Mouse (Mus musculus): ENCODE measurements at regions not wholly inside any gene's neighbourhood (a gene's known extent, or its start where the extent isn't known, plus 50 kb on each side); places are given as distances from the start of the nearest gene placed in this dataset.
A peak's percentile ranks its signal among the peaks of the same experiment; 100 is the strongest.

DNA sequence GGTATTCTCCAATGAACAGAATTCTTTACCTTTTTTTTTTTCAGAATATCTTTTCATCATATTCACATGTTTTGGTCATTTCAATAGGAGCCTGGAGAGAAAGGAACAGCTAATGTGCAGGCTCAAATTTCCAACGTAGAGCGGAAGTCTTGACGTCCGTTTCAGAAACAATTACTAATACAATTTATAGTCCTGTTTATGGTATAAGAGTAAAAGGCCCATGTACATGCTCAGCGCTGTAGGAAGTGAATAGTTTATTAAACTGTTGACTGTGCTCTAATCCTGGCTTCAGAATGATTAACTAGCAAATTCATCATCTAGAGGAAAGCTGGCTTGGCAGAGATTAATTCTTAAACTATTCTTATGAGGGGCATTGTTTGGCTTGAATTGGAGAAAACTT, 142.1 kb downstream of the Pik3r1 start:
- no peak for DNase-seq
- intact Hi-C loops (cut with DNase I) = no loop called here

DNA sequence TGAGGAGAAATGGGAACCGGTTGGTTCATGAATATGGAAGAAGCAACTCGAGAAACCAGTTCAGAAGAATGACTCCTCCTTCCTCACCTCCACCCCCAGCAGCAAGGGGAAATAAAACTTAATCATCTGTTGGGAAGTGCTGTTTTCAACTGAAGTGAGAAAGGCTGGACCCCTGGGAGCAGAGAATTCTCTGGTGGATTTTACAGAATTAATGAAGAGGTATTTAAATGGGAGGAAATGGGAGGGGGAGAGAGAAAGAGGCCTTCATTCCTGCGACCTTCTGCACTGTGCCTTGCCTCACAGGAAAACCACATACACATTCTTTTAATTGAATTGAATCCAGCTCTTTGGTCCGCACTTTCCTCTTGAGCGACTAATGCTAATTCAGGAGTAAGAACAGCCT, 143.8 kb downstream of the Pik3r1 start:
- DNase-seq = no peak
- intact Hi-C loops (cut with DNase I) = no loop called here

DNA sequence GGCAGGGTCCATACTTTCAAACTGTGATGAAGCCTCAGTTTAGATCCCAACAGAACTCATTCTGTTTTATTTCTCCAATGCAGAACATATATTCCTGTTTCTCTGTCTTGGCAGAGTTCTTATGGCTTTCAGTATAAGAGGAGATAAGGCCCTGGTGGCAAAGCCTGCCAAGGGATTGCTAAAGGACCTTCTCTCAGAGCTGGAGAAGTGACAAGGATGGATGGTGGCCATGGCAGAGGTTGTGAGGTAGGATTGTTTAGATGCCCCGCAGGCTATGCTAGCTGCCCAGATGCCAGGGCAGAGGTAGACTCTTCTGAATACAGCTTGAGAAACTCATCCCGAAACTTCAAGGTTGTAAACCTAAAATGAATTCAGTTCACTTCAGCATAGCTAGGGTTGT, 145.4 kb downstream of the Pik3r1 start:
- DNase-seq = no peak
- intact Hi-C loops (cut with DNase I) = no loop called here

DNA sequence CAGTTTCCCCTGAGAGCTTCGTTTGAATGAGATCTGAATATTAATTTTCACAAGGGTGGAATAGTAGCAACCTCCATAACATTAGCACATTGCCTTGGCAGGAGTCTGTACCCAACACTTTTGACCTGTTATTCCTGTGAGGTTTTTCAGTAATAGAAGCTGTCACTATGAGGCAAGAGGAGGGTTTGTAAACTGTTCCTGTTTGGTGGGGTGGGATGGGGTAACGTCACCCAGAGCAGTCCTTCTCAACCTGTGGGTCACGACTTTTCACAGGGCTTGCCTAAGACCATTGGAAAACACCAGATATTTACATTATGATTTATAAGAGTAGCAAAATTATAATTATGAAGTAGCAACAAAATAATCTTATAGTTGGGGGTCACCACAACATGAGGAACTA, 147.4 kb downstream of the Pik3r1 start:
- no peak for DNase-seq
- intact Hi-C loops (cut with DNase I) = no loop called here

DNA sequence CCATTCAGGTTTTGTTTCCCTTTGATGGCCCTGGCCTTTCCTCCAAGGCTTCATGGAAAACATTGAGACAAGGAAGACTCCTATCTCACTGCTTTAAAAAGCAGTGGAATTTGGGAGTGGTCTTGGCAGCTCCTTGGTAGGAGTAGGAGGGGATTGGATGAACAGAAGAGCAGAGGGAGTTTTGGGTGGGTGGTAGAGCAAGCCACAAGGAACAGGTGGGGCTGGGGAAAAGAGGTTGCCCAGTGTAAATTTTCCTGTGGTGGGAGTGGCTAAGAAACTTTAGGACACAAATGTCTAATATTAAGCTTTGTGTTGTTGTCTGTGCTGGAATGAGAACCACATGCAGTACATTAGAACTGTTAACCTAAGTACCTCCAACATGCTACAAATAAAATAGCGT, 148.9 kb downstream of the Pik3r1 start:
- DNase-seq = no peak
- intact Hi-C loops (cut with DNase I) = no loop called here

DNA sequence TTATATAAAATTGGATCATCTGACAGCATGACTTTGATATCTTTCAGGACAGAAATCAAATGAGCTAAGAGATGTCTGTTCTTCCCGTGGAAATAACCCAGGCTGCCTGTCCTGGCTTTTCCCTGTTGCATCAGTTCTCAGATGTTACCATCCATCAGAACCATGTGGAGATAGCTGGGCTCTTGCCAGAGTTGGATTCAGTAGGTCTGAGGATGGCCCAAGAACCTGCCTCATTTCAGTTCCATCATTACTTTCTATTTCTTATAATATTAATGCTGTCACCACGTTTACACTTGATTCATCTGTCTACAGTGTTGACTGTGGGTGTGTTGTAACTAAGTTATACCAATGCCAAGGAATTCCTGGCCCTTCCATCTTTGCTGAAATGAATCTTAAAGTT, 155.2 kb downstream of the Pik3r1 start:
- intact Hi-C loops (cut with DNase I) = no loop called here
- DNase-seq = peak in 1 of 2 experiments; percentile 14

DNA sequence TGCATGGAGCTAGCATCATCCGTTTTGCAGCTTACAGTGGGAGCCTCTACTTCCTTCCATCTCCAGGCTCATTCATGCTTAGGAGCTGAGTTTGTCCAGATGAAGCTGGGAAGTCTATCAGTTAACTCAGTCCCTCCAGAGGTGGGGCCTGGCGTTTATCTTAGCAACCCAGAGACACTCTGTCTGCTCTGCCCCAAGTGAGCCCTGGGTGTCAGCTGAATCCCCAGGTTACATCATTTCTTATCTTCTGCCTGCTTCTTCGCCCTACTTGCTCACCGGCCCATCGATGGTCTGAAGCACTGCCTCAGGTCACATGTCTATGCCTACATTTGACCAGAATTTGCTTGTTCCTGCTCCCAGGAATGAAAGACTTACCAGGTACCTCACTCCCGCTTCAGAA, 156.3 kb downstream of the Pik3r1 start:
- DNase-seq = no peak
- intact Hi-C loops (cut with DNase I) = no loop called here

DNA sequence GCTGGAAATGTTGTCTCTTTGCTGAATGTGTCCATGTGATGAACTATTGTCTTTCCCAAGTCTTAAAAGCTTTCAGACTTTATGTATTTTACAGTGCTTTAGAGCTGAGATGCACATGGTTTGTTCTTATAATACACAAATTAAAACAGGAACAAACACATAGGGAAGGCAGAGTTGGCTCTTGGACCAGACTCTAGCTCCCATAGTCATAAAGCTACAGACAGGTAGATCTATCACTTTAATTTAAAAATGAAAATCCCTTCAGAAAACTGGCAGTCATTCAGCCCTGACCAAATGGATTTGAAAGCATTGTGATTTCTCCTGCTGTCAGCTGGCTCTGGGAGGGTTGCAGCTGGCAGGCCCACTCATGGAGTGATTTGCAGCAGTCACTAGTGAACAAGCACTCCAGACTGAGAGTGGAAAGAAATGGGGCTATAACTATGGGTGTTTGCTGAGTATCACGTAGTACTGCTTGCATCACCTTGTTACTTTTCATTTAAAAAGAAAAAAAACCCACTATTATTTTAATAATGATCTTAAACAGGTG, 161.8 kb downstream of the Pik3r1 start:
- intact Hi-C loops (cut with DNase I) = no loop called here

DNA sequence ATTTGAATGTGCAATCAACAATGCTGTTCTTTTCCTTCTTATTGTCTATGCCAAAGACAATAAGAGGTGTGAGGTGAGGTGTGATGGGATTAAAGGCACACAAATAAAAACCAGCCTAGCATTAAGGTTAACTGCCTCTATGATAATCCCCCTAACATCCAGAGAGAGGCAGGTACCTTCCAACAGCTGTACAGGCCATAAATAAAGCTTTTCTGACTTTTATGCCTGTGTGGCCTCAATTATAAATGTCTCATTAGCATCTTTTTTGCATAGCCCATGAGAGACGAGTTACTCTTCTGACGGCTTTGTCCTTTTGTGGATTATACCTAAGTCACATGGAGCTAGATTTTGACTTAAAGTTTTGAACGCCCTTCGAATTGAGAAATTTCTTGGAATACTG, 162.3 kb downstream of the Pik3r1 start:
- intact Hi-C loops (cut with DNase I) = no loop called here
- DNase-seq = no peak

More for the DNA sequence above, 161.8 kb downstream of the Pik3r1 start:
- DNase-seq = no peak

DNA sequence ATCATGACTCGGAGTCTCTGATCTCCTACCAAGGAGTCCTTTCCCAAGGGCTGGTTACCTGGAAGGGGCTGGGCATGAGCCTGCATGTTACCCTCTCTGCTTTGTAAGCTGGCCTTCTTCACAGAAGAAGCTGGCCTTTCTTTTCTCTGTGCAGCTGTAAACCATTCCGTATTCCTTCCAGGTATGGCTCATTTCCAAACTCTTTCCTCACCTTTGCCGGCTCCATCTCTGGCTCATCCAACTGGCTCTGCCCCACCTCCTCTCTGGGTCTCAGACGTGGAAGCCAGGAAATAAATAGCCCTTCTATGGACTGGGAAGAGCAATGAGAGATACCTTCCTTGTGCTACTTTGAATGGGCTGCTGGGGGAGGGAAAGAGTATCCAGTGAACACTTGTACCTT, 163.0 kb downstream of the Pik3r1 start:
- DNase-seq = no peak
- intact Hi-C loops (cut with DNase I) = no loop called here

DNA sequence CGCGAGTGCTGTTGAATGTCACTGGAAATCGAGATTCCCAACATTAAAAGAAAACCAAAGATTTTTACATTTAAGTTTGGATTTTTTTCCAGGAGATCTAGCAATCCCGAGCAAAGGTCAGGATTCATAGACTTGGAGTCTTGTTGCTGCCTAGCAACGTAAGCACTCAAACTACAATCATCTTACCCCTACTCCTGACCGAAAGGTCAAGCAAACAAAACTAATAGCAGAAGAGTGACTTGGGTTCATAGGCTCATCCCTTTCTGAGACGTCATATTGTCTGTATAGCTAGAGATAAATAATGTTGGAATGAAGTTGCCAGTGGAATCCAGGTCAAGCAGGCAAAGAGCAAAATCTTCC, 169.9 kb downstream of the Pik3r1 start:
- no peak for DNase-seq
- intact Hi-C loops (cut with DNase I) = no loop called here

DNA sequence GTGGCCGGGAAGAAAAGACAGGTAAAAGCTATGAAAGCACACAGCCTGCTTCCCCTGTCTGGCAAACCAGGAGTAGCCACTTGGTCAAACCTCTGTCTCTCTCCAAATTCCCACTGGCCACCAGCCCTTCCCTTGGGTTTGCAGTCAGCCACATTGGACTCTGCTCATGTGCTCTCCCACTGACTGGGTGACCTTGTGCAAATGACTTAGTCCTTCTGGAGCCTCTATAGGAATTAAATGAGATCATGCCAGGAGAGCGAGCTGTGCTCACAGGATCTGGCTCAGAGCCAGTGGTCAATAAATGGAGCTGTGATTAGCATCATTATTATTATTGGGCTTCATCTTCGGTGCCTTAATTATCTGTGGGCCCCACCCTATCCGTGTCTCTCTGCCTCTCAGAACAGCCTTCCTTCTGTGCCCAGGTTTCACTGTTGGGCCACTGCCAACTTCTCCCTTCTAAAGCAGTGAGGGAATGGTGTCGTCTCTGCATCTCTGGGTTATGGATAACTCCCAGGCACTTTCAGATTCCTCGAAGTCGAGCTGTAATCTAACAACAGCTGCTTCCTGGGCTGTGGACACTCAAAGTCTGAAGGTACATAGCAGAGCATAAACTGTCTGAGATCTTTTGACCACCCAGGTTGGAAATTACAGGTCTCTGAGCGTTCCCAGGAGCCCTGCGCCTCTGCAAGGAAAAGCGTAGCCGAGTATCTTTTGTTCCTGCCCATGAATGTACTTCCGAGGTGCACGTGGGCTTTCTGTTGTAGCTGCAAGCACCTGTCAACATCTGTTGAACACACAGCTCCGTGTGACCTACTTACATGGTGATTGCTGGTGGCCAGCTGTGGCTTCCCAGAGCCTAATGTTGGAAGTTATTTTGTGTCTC, 170.5 kb downstream of the Pik3r1 start:
- peak; percentile 31 to 36 for DNase-seq
- intact Hi-C loops (cut with DNase I) = no loop called here

DNA sequence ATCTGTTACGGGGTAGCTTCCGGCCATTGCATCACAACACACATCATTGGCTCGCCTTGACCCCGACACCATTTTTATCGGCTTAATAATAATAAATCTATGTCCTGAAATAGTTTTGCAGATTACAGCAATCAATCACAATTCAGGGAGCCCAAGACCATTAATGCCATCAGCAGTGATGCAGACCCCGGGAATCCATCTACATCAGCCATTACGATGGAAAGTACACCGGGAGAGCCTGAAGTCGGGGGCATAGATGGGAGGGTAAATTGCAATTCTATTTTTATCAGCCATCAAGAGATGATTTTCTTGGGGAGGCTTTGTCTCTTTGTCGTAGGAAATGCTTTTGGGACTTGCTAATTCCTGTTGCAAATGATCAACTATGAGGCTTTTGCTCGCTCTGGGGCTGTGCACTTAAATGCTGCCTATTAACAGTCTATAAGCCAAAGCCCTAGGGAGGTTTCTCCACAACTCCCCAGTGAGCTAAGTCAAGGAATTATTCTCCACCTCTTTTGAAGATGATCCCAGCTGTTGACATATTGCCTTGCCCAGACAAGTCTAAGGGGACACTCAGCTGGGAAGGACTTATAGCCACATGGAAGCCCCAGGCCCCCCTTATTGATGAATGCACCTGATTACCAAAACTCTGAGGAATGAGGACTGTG, 173.4 kb downstream of the Pik3r1 start:
- no peak for DNase-seq
- intact Hi-C loops (cut with DNase I) = no loop called here

DNA sequence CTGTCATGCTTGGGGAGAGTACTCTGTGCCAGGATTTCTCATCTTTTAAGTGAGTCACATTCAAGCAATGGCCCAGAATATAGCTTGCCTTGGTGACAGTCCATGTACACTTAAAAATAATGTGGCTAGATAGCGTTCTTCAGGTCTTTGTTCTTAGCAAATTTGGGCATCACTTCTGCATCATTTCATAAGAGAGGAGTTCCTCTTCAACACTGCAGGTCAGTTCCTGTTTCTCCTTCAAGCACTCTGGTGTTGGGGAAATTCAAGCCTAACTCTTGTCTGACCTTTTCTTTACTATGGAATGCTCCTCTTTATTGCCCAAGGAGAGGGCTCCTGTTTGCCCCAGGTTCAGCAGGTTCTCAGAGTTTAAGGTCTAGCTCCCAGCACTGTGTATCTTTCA, 175.7 kb downstream of the Pik3r1 start:
- DNase-seq = no peak
- intact Hi-C loops (cut with DNase I) = no loop called here

DNA sequence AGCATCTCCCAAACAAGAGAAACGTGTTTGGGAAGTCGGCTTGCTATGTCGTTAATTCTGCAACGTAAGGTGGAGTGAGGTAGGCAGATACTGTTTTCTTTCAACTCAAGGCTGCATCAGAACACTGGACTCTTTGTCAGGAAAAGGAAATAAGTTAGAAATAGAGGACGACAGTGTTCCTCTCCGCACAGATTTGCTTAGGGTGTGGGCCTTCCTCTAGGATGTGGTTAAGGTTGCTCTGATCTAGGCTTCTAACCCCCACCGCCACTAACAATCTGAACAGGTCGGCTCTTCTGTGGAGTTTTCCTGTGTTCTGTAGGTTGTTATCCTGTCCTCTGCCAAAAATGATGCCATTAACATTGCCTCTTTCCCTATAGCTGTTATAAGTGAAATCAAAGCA, 179.1 kb downstream of the Pik3r1 start:
- no peak for DNase-seq
- intact Hi-C loops (cut with DNase I) = no loop called here

DNA sequence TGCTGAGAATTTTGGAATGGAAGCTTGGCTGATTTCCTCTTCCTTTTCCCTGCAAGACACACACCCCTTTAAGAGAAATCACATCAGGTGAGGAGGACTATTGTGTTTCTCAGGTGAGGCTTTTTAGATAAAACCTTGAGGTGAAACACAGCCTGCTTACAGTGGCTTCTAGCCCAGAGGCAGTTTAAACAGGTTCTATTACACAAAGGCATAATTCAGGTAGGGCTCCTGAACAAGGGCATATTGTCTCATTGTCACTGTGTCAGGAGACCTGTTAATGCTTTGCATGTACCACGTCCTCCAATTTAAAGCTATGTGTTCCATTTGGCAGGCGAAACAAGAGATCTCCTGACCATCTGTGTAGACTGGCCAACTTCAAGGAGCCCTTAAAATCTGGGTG, 181.2 kb downstream of the Pik3r1 start:
- intact Hi-C loops (cut with DNase I) = no loop called here
- no peak for DNase-seq

DNA sequence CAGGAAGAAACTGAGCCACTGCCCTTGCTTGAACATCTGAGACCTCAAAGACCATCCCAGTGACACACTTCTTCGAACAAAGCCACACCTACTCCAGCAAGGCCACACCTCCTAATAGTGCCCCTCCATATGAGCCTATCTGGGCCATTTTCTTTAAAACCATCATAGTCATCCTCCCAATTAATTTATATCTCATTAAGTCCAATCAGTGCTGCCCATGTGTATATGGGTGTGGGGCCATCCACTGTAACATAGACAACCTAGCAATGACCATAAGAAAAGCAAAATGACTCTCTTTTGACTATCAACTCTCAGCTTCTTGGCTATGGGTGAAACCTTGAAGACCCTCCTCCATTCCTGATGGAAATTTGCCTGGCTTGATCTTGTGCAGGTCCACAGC, 191.5 kb downstream of the Pik3r1 start:
- intact Hi-C loops (cut with DNase I) = no loop called here
- no peak for DNase-seq

DNA sequence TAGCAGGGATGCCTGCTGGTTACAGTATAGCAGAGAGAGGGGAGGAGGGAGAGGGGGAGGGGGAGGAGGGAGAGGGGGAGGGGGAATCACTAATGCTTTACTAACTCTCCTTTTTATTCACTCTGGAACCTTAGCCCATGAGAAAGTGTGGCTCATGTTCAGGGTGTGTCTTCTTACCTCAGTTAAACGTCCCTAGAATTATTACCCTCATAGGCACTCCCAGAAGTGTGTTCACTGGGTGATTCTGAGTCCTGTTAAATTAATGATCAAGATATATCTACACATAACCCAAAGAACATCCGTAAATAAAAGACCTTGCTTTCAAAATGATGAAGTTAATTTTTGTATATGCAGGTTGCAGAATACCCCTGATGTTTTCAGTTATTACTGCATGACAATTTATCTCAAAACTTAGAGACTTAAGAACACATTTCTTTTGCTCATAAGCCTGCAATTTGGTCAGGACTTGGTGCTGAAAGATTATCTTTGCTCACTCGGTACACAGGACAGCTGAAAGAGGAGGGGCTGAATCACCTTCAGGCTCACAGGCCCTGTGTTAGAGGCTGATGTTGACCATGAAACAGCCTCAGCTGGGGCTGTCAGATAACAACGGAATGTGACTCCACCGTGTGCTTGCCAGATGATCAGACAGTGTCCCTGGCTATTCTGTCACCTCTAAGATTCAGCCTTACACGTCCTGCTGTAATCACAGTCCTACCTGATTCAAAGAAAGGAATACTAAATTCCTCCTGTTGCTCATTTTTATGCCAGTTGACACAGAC, 195.0 kb downstream of the Pik3r1 start:
- peak in 1 of 2 experiments; percentile 8 for DNase-seq
- intact Hi-C loops (cut with DNase I) = no loop called here

DNA sequence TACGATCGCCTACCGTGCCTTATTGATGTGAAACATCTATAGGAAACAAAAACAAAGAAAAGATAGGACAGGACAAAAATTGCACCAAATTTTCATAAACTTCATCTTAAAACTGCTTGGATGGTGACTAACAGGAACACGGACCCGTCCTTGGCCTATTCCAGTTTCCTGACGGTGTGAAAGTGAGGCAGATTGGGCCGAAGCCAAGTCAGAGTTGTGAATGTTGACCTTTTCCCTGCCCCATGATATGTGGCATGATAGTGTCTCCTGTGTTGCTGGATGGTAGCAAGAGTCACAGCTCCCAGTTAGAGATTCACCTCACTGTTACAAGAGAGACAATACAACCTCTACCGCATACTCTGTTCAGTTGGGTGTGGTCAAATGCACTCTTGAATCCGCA, 195.8 kb downstream of the Pik3r1 start:
- no peak for DNase-seq
- intact Hi-C loops (cut with DNase I) = no loop called here

DNA sequence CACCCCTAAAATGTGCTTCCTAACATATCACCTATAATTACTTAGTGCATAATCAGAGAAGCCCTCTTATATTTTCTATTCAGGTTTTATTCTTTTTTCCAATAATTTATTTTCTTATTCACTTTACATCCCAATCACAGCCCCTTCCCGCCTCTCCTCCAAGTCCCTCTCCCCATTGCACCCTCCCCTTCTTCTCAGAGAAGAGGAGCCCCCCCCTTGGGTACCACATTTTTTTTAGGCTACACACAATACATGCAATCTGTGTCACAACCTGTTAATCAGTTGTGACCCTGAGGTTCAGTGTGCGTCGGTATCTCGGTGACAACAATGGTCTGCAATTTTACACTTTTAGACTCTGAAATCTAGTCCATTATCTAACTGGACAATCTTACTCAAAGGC, 198.0 kb downstream of the Pik3r1 start:
- intact Hi-C loops (cut with DNase I) = no loop called here
- DNase-seq = no peak

DNA sequence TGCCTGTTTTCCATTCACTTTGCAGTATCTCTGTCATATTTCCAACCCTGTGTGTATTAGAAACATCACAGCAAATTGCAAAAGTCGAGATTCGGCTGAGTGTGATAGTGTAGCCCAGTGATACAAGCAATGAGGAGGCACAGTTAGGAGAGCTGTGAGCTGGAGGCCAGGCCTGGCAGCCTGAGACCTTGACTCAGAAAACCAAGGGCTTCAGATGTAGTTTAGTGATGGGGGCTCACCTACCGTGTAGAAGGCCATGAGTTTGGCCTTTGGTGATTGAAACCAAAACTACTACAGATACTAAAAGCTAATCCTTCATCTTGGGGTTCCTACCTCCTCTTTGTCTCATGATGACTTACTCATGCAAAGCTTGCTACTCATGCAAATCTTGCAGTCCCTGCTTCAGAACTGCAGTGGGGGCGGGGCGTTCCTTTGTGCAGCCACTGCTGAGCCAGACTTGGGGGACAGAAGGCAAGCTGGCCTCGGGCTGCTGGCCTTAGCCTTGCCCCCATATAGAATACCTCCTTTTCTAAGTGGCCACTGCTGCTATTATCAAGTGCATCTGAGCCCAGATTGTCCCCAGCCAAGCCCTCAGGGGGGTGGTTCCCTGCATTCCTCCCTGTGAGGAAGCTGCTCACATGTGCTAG, 198.9 kb downstream of the Pik3r1 start:
- no peak for DNase-seq
- intact Hi-C loops (cut with DNase I) = no loop called here
